Mouse (Mus musculus) liver, postnatal 0 days (tissue): ENCODE measurements at regions not wholly inside any gene's neighbourhood (a gene's known extent, or its start where the extent isn't known, plus 50 kb on each side); places are given as distances from the start of the nearest gene placed in this dataset.

Source experiments
- CTCF ChIP-seq: sonication (generic); IDR thresholded peaks from 2 replicates; pipeline ENCODE4 v1.5.1; 2016; ENCODE audit warnings: antibody characterized with exemption, low read depth
- EP300 ChIP-seq: IDR thresholded peaks from 2 replicates; pipeline ENCODE4 v1.6.1; 2016; ENCODE audit warnings: antibody characterized with exemption, low read depth, mild to moderate bottlenecking

DNA sequence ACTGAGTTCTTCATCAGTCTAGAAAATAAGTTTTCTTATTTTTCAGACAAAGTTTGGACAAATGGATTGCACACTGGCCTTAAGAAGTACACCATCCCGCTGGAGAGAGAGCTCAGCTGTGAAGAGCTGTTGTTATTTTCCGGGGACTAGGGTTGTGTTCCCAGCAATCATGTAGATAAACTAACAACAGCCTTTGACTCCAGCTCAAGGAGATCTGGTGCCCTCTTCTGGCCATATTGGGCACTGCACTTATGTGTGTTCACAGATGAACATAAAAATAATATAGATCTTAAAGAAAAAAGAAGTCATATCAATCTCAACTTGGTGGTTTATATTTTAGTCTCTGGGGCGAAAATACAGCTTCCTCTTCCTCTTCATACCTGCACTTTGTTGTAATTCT lies 633.0 kb downstream of the Dok5 start:
- TF ChIP-seq CTCF (peak; percentile 47), EP300 (no peak)
